In the genomic region with DNA sequence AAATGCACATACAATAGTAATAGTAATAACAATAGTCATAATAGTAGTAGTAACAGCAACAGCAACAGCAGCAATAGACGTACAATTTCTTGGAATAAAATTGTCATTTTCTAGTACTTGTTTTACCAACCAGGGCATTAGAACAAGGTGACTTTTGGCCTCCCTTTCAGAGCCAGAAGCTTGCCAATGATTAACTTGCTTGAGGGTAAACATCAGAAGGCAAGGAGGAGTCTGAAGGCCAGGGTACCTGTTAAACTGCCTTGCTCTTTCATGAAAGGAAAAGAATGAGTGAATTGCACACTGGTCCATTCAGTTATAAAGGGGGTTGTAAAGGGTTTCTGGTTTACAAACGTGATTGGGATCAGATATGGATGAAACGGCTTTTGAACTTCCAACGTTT, we compare ENCODE assay signal across 20 mouse cellular contexts.
A peak's percentile ranks its signal among the peaks of the same experiment; 100 is the strongest.
DNase-seq lines count a peak whose midpoint lies in the region; ATAC-seq and TF ChIP-seq lines count a peak whose summit lies in the region.
"Had no signal": no experiment of that assay in that cellular context is flagged by ENCODE, and none has a peak within 500 bp of the region (broad histone marks: within the 10 kb centered on the region; RNA-seq: fewer than 3 reads in every experiment).

No protein-coding gene starts in this region.

- H3K4me3 ChIP-seq in kidney, embryonic 15.5 days (replicated peaks) = no peak overlapping the region
- no peak overlapping the region for H3K4me3 ChIP-seq in liver, embryonic 14.5 days (ENCODE audit: insufficient read depth in 1 of 2, low read depth in 2 of 2, low read length in 2 of 2)
- no peak overlapping the region for H3K4me3 ChIP-seq in hindbrain, embryonic 10.5 days
- H3K4me3 ChIP-seq: embryonic facial prominence, embryonic 10.5 days; erythroblast, embryonic 14.5 days; gastrocnemius, adult 2 months had no signal

- ATAC-seq in kidney, embryonic 15.5 days (replicated peaks; ENCODE audit: low FRiP score) = peak; percentile 82
- no peak for ATAC-seq in liver, embryonic 14.5 days (ENCODE audit: insufficient read depth)
- ATAC-seq in inflammation-experienced regulatory T-cells, adult 6 months = no peak
- ATAC-seq: forebrain, embryonic 16.5 days; hindbrain, embryonic 16.5 days; Patski had no signal

- H3K9ac ChIP-seq in kidney, embryonic 15.5 days = no peak overlapping the region
- H3K9ac ChIP-seq in liver, embryonic 14.5 days (replicated peaks) = no peak overlapping the region

- no peaks in the 10 kb centered on the region for H3K36me3 ChIP-seq in kidney, embryonic 15.5 days
- H3K36me3 ChIP-seq in liver, embryonic 14.5 days (replicated peaks; ENCODE audit: control insufficient read depth, insufficient read depth, low read depth) = no peaks in the 10 kb centered on the region
- no peaks in the 10 kb centered on the region for H3K36me3 ChIP-seq in hindbrain, embryonic 10.5 days
- H3K36me3 ChIP-seq: embryonic facial prominence, embryonic 10.5 days had no signal

- DNase-seq in urinary bladder, postnatal 14 days (ENCODE audit: low spot score) = peak; percentile 3
- no peak for DNase-seq in urinary bladder, adult 18-20 months (ENCODE audit: low spot score in 2 of 2)
- peak; percentile 7 to 20 (median 17) for DNase-seq in liver, embryonic 14.5 days (ENCODE audit: low read depth in 3 of 3, low spot score in 3 of 3)
- DNase-seq in yolk sac, embryonic 10.5 days (ENCODE audit: low spot score) = peak; percentile 60
- DNase-seq in thymus, postnatal 14 days = no peak
- DNase-seq in hindbrain, embryonic 10.5 days (ENCODE audit: low spot score) = no peak
- DNase-seq: B cell, adult 2 months; cerebellum, postnatal 36 days; gastrocnemius, adult 2 months; heart, adult 18-20 months; heart, postnatal 10 days; midbrain, embryonic 14.5 days; right cerebral cortex, postnatal 25 days had no signal

- H3K27me3 ChIP-seq in kidney, embryonic 15.5 days = no peaks in the 10 kb centered on the region
- no peaks in the 10 kb centered on the region for H3K27me3 ChIP-seq in liver, embryonic 14.5 days (ENCODE audit: control insufficient read depth, insufficient read depth, low read length)
- H3K27me3 ChIP-seq in hindbrain, embryonic 10.5 days (ENCODE audit: insufficient read depth, poor library complexity, severe bottlenecking) = no peaks in the 10 kb centered on the region
- H3K27me3 ChIP-seq: Patski had no signal

- H3K4me1 ChIP-seq in kidney, embryonic 15.5 days = peaks cover 7% of the 10 kb centered on the region; the same call in 1 of the 2 replicates
- H3K4me1 ChIP-seq in liver, embryonic 14.5 days (replicated peaks; ENCODE audit: control insufficient read depth in 2 of 2, insufficient read depth in 2 of 2, low read length in 1 of 2) = no peaks in the 10 kb centered on the region
- 0 out of 2 replicates have a peak, but pooled peaks cover 5% of the 10 kb centered on the region for H3K4me1 ChIP-seq in hindbrain, embryonic 10.5 days (replicated peaks)
- H3K4me1 ChIP-seq: embryonic facial prominence, embryonic 10.5 days had no signal

- no peak overlapping the region for H3K4me2 ChIP-seq in kidney, embryonic 15.5 days
- H3K4me2 ChIP-seq in liver, embryonic 14.5 days (ENCODE audit: low read depth) = no peak overlapping the region

- 0 out of 2 replicates have a peak overlapping the region, but pooled peaks have one; percentile 32 for H3K27ac ChIP-seq in kidney, embryonic 15.5 days
- no peak overlapping the region for H3K27ac ChIP-seq in liver, embryonic 14.5 days
- no peak overlapping the region for H3K27ac ChIP-seq in hindbrain, embryonic 10.5 days
- H3K27ac ChIP-seq: embryonic facial prominence, embryonic 10.5 days; gastrocnemius, adult 2 months had no signal

- no peak for TF ChIP-seq CTCF in liver, embryonic 14.5 days (IDR thresholded peaks at IDR 0.05; ENCODE audit: low read depth)

- no peaks in the 10 kb centered on the region for H3K9me3 ChIP-seq in kidney, embryonic 15.5 days (replicated peaks)
- H3K9me3 ChIP-seq in liver, embryonic 14.5 days (ENCODE audit: control insufficient read depth, low read length) = no peaks in the 10 kb centered on the region
- H3K9me3 ChIP-seq in hindbrain, embryonic 10.5 days = no peaks in the 10 kb centered on the region
- H3K9me3 ChIP-seq: embryonic facial prominence, embryonic 10.5 days had no signal

- 61% methylated on average over 4 of the region's 4 CpGs for WGBS in kidney, embryonic 15.5 days
- WGBS in liver, embryonic 14.5 days (ENCODE audit: insufficient replicate concordance) = 49% methylated on average over 4 of the region's 4 CpGs
- WGBS in hindbrain, embryonic 10.5 days = 89% methylated on average over 4 of the region's 4 CpGs

- no peak for TF ChIP-seq EP300 in liver, embryonic 14.5 days (IDR thresholded peaks at IDR 0.05; ENCODE audit: low read depth)

Comparison
In these comparisons a context has a peak if more than half of its experiments do, and no peak if none do; other contexts are left out.
1. DNase-seq: peak in urinary bladder, postnatal 14 days (single experiment), liver, embryonic 14.5 days (3 of 3) and yolk sac, embryonic 10.5 days (single experiment); none in urinary bladder, adult 18-20 months (0 of 2), thymus, postnatal 14 days (single experiment) and hindbrain, embryonic 10.5 days (single experiment).